26 mouse cellular contexts compared by ENCODE assay signal in the genomic region with DNA sequence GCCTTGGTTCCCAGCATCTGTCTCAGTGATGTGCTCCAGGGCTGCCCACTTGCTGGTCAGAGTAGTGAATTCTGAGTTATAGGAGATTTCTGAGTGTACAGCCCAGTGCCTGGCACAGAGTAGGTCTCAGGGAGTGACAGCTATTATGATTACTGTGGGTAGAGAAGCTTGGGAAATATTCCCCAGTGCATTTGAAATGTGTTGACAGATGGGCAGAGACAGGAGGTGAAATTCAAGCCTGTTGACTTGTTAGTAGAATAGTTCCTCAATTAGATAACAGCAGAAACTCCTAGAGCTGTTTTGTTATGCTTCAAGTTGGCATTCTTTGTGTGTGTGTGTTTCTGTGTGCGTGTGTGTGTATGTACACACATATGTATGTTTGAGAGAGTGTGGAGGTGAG.
DNase-seq lines count a peak whose midpoint lies in the region; ATAC-seq and TF ChIP-seq lines count a peak whose summit lies in the region.
"Had no signal": no experiment of that assay in that cellular context is flagged by ENCODE, and none has a peak within 500 bp of the region (broad histone marks: within the 10 kb centered on the region; RNA-seq: fewer than 3 reads in every experiment).

No protein-coding gene starts in this region.

- H3K36me3 ChIP-seq in forebrain, embryonic 10.5 days (replicated peaks), result no peaks in the 10 kb centered on the region
- H3K36me3 ChIP-seq in forebrain, postnatal 0 days (ENCODE audit: insufficient read depth), result no peaks in the 10 kb centered on the region
- no peaks in the 10 kb centered on the region for H3K36me3 ChIP-seq in midbrain, postnatal 0 days (ENCODE audit: insufficient read depth, low read length)
- H3K36me3 ChIP-seq: embryonic facial prominence, embryonic 15.5 days; G1E; hindbrain, embryonic 10.5 days; hindbrain, embryonic 13.5 days; intestine, embryonic 15.5 days had no signal

- no peak overlapping the region for H3K9ac ChIP-seq in forebrain, postnatal 0 days
- H3K9ac ChIP-seq in midbrain, postnatal 0 days (replicated peaks; ENCODE audit: low read length, poor library complexity, severe bottlenecking), result no peak overlapping the region
- H3K9ac ChIP-seq: embryonic facial prominence, embryonic 15.5 days; forebrain, embryonic 13.5 days; hindbrain, embryonic 13.5 days; intestine, embryonic 15.5 days had no signal

- WGBS in forebrain, embryonic 10.5 days, result 97% methylated on average over 1 of the region's 1 CpGs
- WGBS in forebrain, postnatal 0 days, result 64% methylated on average over 1 of the region's 1 CpGs
- WGBS in midbrain, postnatal 0 days, result 100% methylated on average over 1 of the region's 1 CpGs

- no peak overlapping the region for H3K4me2 ChIP-seq in forebrain, postnatal 0 days (ENCODE audit: low read depth)
- no peak overlapping the region for H3K4me2 ChIP-seq in midbrain, postnatal 0 days (ENCODE audit: low read depth, low read length, poor library complexity, severe bottlenecking)
- H3K4me2 ChIP-seq: embryonic facial prominence, embryonic 15.5 days; forebrain, embryonic 13.5 days; heart, embryonic 11.5 days; hindbrain, embryonic 13.5 days; intestine, embryonic 15.5 days had no signal

- ATAC-seq in forebrain, postnatal 0 days, result no peak
- ATAC-seq in midbrain, postnatal 0 days (ENCODE audit: low FRiP score), result no peak
- ATAC-seq: forebrain, embryonic 13.5 days; hindbrain, embryonic 16.5 days; intestine, embryonic 15.5 days; Patski had no signal

- peaks cover 17% of the 10 kb centered on the region for H3K4me1 ChIP-seq in forebrain, embryonic 10.5 days
- no peaks in the 10 kb centered on the region for H3K4me1 ChIP-seq in forebrain, postnatal 0 days (ENCODE audit: insufficient read depth)
- H3K4me1 ChIP-seq in midbrain, postnatal 0 days (ENCODE audit: insufficient read depth, low read length), result no peaks in the 10 kb centered on the region
- H3K4me1 ChIP-seq: embryonic facial prominence, embryonic 15.5 days; intestine, embryonic 15.5 days had no signal

- no peaks in the 10 kb centered on the region for H3K9me3 ChIP-seq in forebrain, embryonic 10.5 days
- no peaks in the 10 kb centered on the region for H3K9me3 ChIP-seq in forebrain, postnatal 0 days (ENCODE audit: low read length)
- no peaks in the 10 kb centered on the region for H3K9me3 ChIP-seq in midbrain, postnatal 0 days (ENCODE audit: low read length)
- H3K9me3 ChIP-seq: embryonic facial prominence, embryonic 15.5 days; forebrain, embryonic 13.5 days; G1E; hindbrain, embryonic 10.5 days; hindbrain, embryonic 13.5 days; intestine, embryonic 15.5 days had no signal

- no peak for TF ChIP-seq CTCF in forebrain, postnatal 0 days (IDR thresholded peaks at IDR 0.05; ENCODE audit: low read depth)
- TF ChIP-seq CTCF in midbrain, postnatal 0 days (IDR thresholded peaks at IDR 0.05), result no peak

- H3K27ac ChIP-seq in forebrain, embryonic 10.5 days, result no peak overlapping the region
- no peak overlapping the region for H3K27ac ChIP-seq in forebrain, postnatal 0 days (ENCODE audit: low read depth, low read length)
- no peak overlapping the region for H3K27ac ChIP-seq in midbrain, postnatal 0 days (ENCODE audit: low read depth, low read length)
- H3K27ac ChIP-seq: embryonic facial prominence, embryonic 15.5 days; hindbrain, embryonic 10.5 days; hindbrain, embryonic 13.5 days; intestine, embryonic 15.5 days had no signal

- DNase-seq in forebrain, embryonic 10.5 days (ENCODE audit: extremely low spot score, low spot score), result peak; percentile 4
- no peak for DNase-seq in forebrain, postnatal 0 days
- peak; percentile 6 for DNase-seq in layer of hippocampus, adult 11-12 months (ENCODE audit: low spot score)
- DNase-seq in layer of hippocampus, adult 9-10 months (ENCODE audit: low spot score), result no peak
- DNase-seq in layer of hippocampus, adult 9-11 months, result peak; percentile 33
- no peak for DNase-seq in layer of hippocampus, postnatal 10 days (ENCODE audit: low spot score in 2 of 2)
- DNase-seq in midbrain, postnatal 0 days (ENCODE audit: low spot score), result no peak
- DNase-seq: adrenal gland, postnatal 10 days; adrenal gland, postnatal 36 days; B cell, adult 2 months; cerebellum, adult 11-12 months; cerebellum, adult 8-10 months; cerebellum, postnatal 10 days; cerebellum, postnatal 36 days; embryo, embryonic 11 days; gastrocnemius, postnatal 10 days; gastrocnemius, postnatal 36 days had no signal

- no peaks in the 10 kb centered on the region for H3K27me3 ChIP-seq in forebrain, embryonic 10.5 days (ENCODE audit: poor library complexity, severe bottlenecking)
- no peaks in the 10 kb centered on the region for H3K27me3 ChIP-seq in forebrain, postnatal 0 days (ENCODE audit: insufficient read depth, low read length)
- H3K27me3 ChIP-seq in midbrain, postnatal 0 days (ENCODE audit: insufficient read depth, low read length), result no peaks in the 10 kb centered on the region
- H3K27me3 ChIP-seq: embryonic facial prominence, embryonic 15.5 days; forebrain, embryonic 13.5 days; hindbrain, embryonic 13.5 days; intestine, embryonic 15.5 days; Patski had no signal

- H3K4me3 ChIP-seq in forebrain, embryonic 10.5 days, result no peak overlapping the region
- H3K4me3 ChIP-seq in forebrain, postnatal 0 days (ENCODE audit: low read depth, low read length), result no peak overlapping the region
- no peak overlapping the region for H3K4me3 ChIP-seq in midbrain, postnatal 0 days (ENCODE audit: low read depth, low read length)
- H3K4me3 ChIP-seq: embryonic facial prominence, embryonic 15.5 days; forebrain, embryonic 13.5 days; hindbrain, embryonic 10.5 days; hindbrain, embryonic 13.5 days; intestine, embryonic 15.5 days had no signal

Comparison
In these comparisons a context has a peak if more than half of its experiments do, and no peak if none do; other contexts are left out.
1. DNase-seq: peak in forebrain, embryonic 10.5 days (single experiment), layer of hippocampus, adult 11-12 months (single experiment) and layer of hippocampus, adult 9-11 months (single experiment); none in forebrain, postnatal 0 days (single experiment), layer of hippocampus, adult 9-10 months (single experiment), layer of hippocampus, postnatal 10 days (0 of 2) and midbrain, postnatal 0 days (single experiment).